ENCODE assay signal across 12 mouse cellular contexts in genomic region chr11:6086991-6087390, GRCm38 (mm10). TPM values are rescaled to one million over a fixed set of nuclear protein-coding genes. Genes with fewer than 3 reads are reported as not detected.
A peak's percentile ranks its signal among the peaks of the same experiment; 100 is the strongest.
DNase-seq lines count a peak whose midpoint lies in the region; ATAC-seq and TF ChIP-seq lines count a peak whose summit lies in the region.
"Had no signal": no experiment of that assay in that cellular context is flagged by ENCODE, and none has a peak within 500 bp of the region (broad histone marks: within the 10 kb centered on the region; RNA-seq: fewer than 3 reads in every experiment).

No protein-coding gene starts in this region.

- WGBS in heart, embryonic 10.5 days: 48% methylated on average over 4 of the region's 4 CpGs
- 61% methylated on average over 4 of the region's 4 CpGs for WGBS in forebrain, embryonic 16.5 days

- DNase-seq in heart, embryonic 10.5 days (ENCODE audit: low spot score): no peak
- DNase-seq in heart, postnatal 36 days: no peak
- peak in 1 of 2 experiments; percentile 74 for DNase-seq in layer of hippocampus, adult 2 months (ENCODE audit: low spot score in 2 of 2)
- no peak for DNase-seq in layer of hippocampus, postnatal 10 days (ENCODE audit: low spot score in 2 of 2)
- peak; percentile 67 to 83 for DNase-seq in left cerebral cortex, postnatal 14 days (ENCODE audit: low spot score in 2 of 2)
- DNase-seq in T-cell, adult 2 months (ENCODE audit: low spot score): no peak
- no peak for DNase-seq in embryo, embryonic 10 days (ENCODE audit: low spot score)
- DNase-seq: adrenal gland, postnatal 25 days had no signal

- no peak overlapping the region for H3K4me3 ChIP-seq in heart, embryonic 10.5 days
- no peak overlapping the region for H3K4me3 ChIP-seq in layer of hippocampus, adult 2 months
- no peak overlapping the region for H3K4me3 ChIP-seq in forebrain, embryonic 16.5 days (replicated peaks; ENCODE audit: low read length)
- H3K4me3 ChIP-seq: hindbrain, embryonic 15.5 days; limb, embryonic 10.5 days; lung, embryonic 15.5 days had no signal

- peak overlapping the region; percentile 30; the same call in 1 of the 2 replicates for H3K27ac ChIP-seq in heart, embryonic 10.5 days
- H3K27ac ChIP-seq in layer of hippocampus, adult 2 months: peak overlapping the region; percentile 95
- peak overlapping the region; percentile 67 for H3K27ac ChIP-seq in forebrain, embryonic 16.5 days (ENCODE audit: low read length)
- H3K27ac ChIP-seq: hindbrain, embryonic 15.5 days; limb, embryonic 10.5 days; lung, embryonic 15.5 days had no signal

- H3K9ac ChIP-seq in forebrain, embryonic 16.5 days (replicated peaks; ENCODE audit: low read depth, low read length): no peak overlapping the region
- H3K9ac ChIP-seq: hindbrain, embryonic 15.5 days; lung, embryonic 15.5 days had no signal

- no peaks in the 10 kb centered on the region for H3K27me3 ChIP-seq in heart, embryonic 10.5 days (ENCODE audit: insufficient read depth, poor library complexity, severe bottlenecking)
- no peaks in the 10 kb centered on the region for H3K27me3 ChIP-seq in forebrain, embryonic 16.5 days (replicated peaks; ENCODE audit: control insufficient read depth, insufficient read depth, low read length)
- H3K27me3 ChIP-seq: hindbrain, embryonic 15.5 days; lung, embryonic 15.5 days had no signal

- intact Hi-C loops in heart, postnatal 36 days (cut with DNase I): no loop called here
- intact Hi-C loops in left cerebral cortex, postnatal 14 days (cut with DNase I): loop anchor here (2.0 kb wide), 1 partner anchor 22 kb away; no protein-coding TSS in a partner anchor

- TF ChIP-seq CTCF in layer of hippocampus, adult 2 months (conservative IDR thresholded peaks at IDR 0.05): no peak

- no peaks in the 10 kb centered on the region for H3K9me3 ChIP-seq in heart, embryonic 10.5 days
- H3K9me3 ChIP-seq in forebrain, embryonic 16.5 days (ENCODE audit: control insufficient read depth, low read length): no peaks in the 10 kb centered on the region
- H3K9me3 ChIP-seq: hindbrain, embryonic 15.5 days; limb, embryonic 10.5 days; lung, embryonic 15.5 days had no signal

- H3K36me3 ChIP-seq in heart, embryonic 10.5 days: no peaks in the 10 kb centered on the region
- no peaks in the 10 kb centered on the region for H3K36me3 ChIP-seq in forebrain, embryonic 16.5 days (ENCODE audit: control insufficient read depth, insufficient read depth)
- H3K36me3 ChIP-seq: hindbrain, embryonic 15.5 days; limb, embryonic 10.5 days; lung, embryonic 15.5 days had no signal

- H3K4me1 ChIP-seq in heart, embryonic 10.5 days: peaks cover 17% of the 10 kb centered on the region
- no peaks in the 10 kb centered on the region; the same call in 1 of the 2 replicates for H3K4me1 ChIP-seq in forebrain, embryonic 16.5 days (replicated peaks; ENCODE audit: control insufficient read depth, insufficient read depth, low read length)
- H3K4me1 ChIP-seq: hindbrain, embryonic 15.5 days; limb, embryonic 10.5 days; lung, embryonic 15.5 days had no signal

- no peak overlapping the region for H3K4me2 ChIP-seq in forebrain, embryonic 16.5 days (ENCODE audit: low read length)
- H3K4me2 ChIP-seq: hindbrain, embryonic 15.5 days; lung, embryonic 15.5 days had no signal

- ATAC-seq in forebrain, embryonic 16.5 days: peak; percentile 55; the same call in 1 of the 2 replicates

RNA-seq across cellular contexts. Expression of gene Camk2b, which starts 20.8 kb away (rescaled TPM):
- polyA plus RNA-seq in heart, embryonic 10.5 days (2016; fragmentation: Nextera tagmentation; extraction: Ambion mirVana): 1.8 and 2.3 TPM in 2 replicates
- 1 to 10 TPM; 6.0 to 8.1 TPM for total RNA-seq in heart, postnatal 36 days (2021)
- total RNA-seq in layer of hippocampus, adult 2 months (2021): 1,000 to 10,000 TPM; 1,149 to 1,215 TPM
- 100 to 1,000 TPM; 808 to 852 TPM for total RNA-seq in layer of hippocampus, postnatal 10 days (2021)
- polyA plus RNA-seq in forebrain, embryonic 16.5 days (2015; fragmentation: Nextera tagmentation; extraction: Ambion mirVana): 163 and 171 TPM in 2 replicates
- total RNA-seq in left cerebral cortex, postnatal 14 days (2021): 100 to 1,000 TPM; 771 to 777 TPM

Comparison
In these comparisons a context has a peak if more than half of its experiments do, and no peak if none do; other contexts are left out.
1. DNase-seq: peak in left cerebral cortex, postnatal 14 days (2 of 2); none in heart, embryonic 10.5 days (single experiment), heart, postnatal 36 days (0 of 2), layer of hippocampus, postnatal 10 days (0 of 2), T-cell, adult 2 months (single experiment) and embryo, embryonic 10 days (single experiment).
2. H3K27ac ChIP-seq: peak in every context shown above with its lines; median percentile 95 in layer of hippocampus, adult 2 months; 67 in forebrain, embryonic 16.5 days; 30 in heart, embryonic 10.5 days.
3. RNA of gene Camk2b, which starts 20.8 kb away (total RNA-seq): 1,149 to 1,215 TPM in layer of hippocampus, adult 2 months, 808 to 852 TPM in layer of hippocampus, postnatal 10 days and 771 to 777 TPM in left cerebral cortex, postnatal 14 days; 6.0 to 8.1 TPM in heart, postnatal 36 days; every median in the first group is over 10 times any median in the second.